Mouse (Mus musculus) liver, embryonic 12.5 days (tissue): ENCODE results near the gene Dock8. TPM values are rescaled to one million over a fixed set of nuclear protein-coding genes. Genes with fewer than 3 reads are reported as not detected.

ENCODE experiments used
- ATAC-seq: fragments of 200-750 bp; cut with Nextera tagmentation; 2 replicates; pipeline ENCODE4 v1.8.0; 2017; ENCODE audit warnings: moderate number of reproducible peaks, mild to moderate bottlenecking, moderate library complexity
- H3K27ac ChIP-seq: fragments of 300-500 bp; sonication (generic); 2 replicates; pipeline ENCODE4 v1.5.1; 2016; ENCODE audit warnings: mild to moderate bottlenecking
- H3K27me3 ChIP-seq: fragments of 300-500 bp; sonication (generic); replicated peaks from 2 replicates; pipeline ENCODE4 v1.6.1; 2016; ENCODE audit warnings: mild to moderate bottlenecking, moderate library complexity
- H3K36me3 ChIP-seq: fragments of 300-500 bp; sonication (generic); 2 replicates; pipeline ENCODE4 v1.6.1; 2016; ENCODE audit warnings: mild to moderate bottlenecking, moderate library complexity
- H3K4me1 ChIP-seq: fragments of 300-500 bp; sonication (generic); 2 replicates; pipeline ENCODE4 v1.6.1; 2016
- H3K4me2 ChIP-seq: fragments of 300-500 bp; sonication (generic); 2 replicates; pipeline ENCODE4 v1.6.1; 2016; ENCODE audit warnings: mild to moderate bottlenecking, moderate library complexity
- H3K4me3 ChIP-seq: fragments of 300-500 bp; sonication (generic); 2 replicates; pipeline ENCODE4 v1.5.1; 2016; ENCODE audit warnings: mild to moderate bottlenecking, moderate library complexity
- H3K9ac ChIP-seq: fragments of 300-500 bp; sonication (generic); 2 replicates; pipeline ENCODE4 v1.6.1; 2016; ENCODE audit warnings: mild to moderate bottlenecking, moderate library complexity
- H3K9me3 ChIP-seq: fragments of 300-500 bp; sonication (generic); replicated peaks from 2 replicates; pipeline ENCODE4 v1.6.1; 2016; ENCODE audit warnings: mild to moderate bottlenecking, moderate library complexity
- WGBS: fragments of 180-500 bp; shearing (Covaris S2); methylation state at CpG from one replicate; pipeline ENCODE4 v1.1.7; 2016; ENCODE audit not compliant: insufficient replicate concordance; 5-methylcytosine and 5-hydroxymethylcytosine counted together
- polyA plus RNA-seq: library from polyadenylated mRNA; unstranded; fragments of >200 nt; fragmentation: Nextera tagmentation; extraction: Ambion mirVana; gene quantifications from 2 replicates; pipeline ENCODE4 v1.2.1, GENCODE M21; 2016

Gene Dock8
- polyA plus RNA-seq, 1 experiment from 2014 or later = 11.0 TPM

GRCm38 (mm10) chr19:25247858-25248552, 248.7 kb downstream of the Dock8 start:
- H3K36me3 ChIP-seq = no peaks in the 10 kb centered on the region
- no peaks in the 10 kb centered on the region for H3K27me3 ChIP-seq
- no peak overlapping the region for H3K4me2 ChIP-seq
- WGBS = 77% methylated on average over 14 of the region's 14 CpGs
- no peak for ATAC-seq
- H3K9ac ChIP-seq = no peak overlapping the region
- H3K27ac ChIP-seq = no peak overlapping the region
- no peaks in the 10 kb centered on the region for H3K9me3 ChIP-seq
- no peaks in the 10 kb centered on the region for H3K4me1 ChIP-seq
- no peak overlapping the region for H3K4me3 ChIP-seq

DNA sequence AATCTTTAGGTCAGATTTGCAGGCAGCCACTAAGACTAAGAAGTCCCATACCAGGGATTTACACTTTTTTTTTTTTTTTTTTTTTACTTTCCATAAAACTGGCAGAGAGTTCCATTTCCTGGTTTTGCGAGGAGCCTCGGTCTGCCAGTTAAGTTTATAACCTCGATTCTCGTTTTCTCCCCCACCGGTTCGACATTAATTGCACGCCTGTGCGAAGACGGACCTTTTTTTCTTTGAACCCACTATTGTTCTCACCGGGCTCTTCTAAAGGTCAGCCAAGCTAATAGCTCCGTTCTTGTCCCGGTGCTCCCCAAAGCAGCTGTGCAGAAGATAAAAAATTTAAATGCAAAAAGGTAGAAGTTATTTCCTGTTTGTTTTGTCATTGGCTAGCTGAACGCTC, 249.9 kb downstream of the Dock8 start:
- Histone ChIP-seq H3K27me3 (no peaks in the 10 kb centered on the region), H3K27ac (no peak overlapping the region), H3K4me2 (no peak overlapping the region), H3K36me3 (no peaks in the 10 kb centered on the region), H3K9ac (no peak overlapping the region), H3K4me3 (no peak overlapping the region), H3K4me1 (no peaks in the 10 kb centered on the region), H3K9me3 (no peaks in the 10 kb centered on the region)
- WGBS = 73% methylated on average over 13 of the region's 13 CpGs
- ATAC-seq = no peak

DNA sequence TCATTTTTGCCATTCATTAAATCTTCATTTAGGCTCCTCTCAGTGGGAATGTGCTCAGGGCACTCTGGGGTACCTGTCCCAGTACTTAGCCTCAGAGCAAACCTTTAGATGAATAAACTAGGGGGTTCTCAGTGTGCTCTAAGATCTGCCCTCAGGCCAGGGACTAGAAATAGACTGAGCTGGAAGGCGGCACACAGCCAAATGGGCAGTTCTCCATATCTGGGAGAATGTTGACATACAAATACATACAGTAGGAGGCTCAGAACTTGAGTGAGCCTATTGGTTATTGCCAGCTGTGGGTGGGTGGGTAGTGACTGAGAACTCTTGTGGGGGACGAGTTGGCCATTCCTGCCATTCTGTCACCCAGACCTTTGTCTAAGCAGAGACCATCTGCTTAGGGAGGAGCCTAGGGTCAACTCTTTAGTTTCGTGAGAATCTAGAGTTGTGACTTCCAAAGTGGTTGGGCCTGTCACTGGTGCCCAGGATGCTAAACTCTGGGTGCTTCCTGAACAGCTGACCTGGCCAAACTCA, 252.3 kb downstream of the Dock8 start:
- Histone ChIP-seq H3K4me2 (no peak overlapping the region), H3K36me3 (no peaks in the 10 kb centered on the region), H3K27ac (no peak overlapping the region), H3K4me3 (no peak overlapping the region), H3K9me3 (no peaks in the 10 kb centered on the region), H3K9ac (no peak overlapping the region), H3K4me1 (no peaks in the 10 kb centered on the region), H3K27me3 (no peaks in the 10 kb centered on the region)
- WGBS = 56% methylated on average over 3 of the region's 3 CpGs
- ATAC-seq = no peak

Other genes starting within 250 kb of the Dock8 start
- gene Pgm5, start 137.7 kb upstream of the Dock8 start, polyA plus RNA-seq = 0.39 and 0.62 TPM in 2 replicates
- 210 and 231 TPM in 2 replicates for gene Gm10053, start 123.8 kb upstream of the Dock8 start, polyA plus RNA-seq
- not detected in 2 replicates for gene Foxd4, start 98.3 kb upstream of the Dock8 start, polyA plus RNA-seq
- 14.4 and 16.9 TPM in 2 replicates for gene Cbwd1, start 37.9 kb upstream of the Dock8 start, polyA plus RNA-seq
- 7.8 and 8.0 TPM in 2 replicates for gene Kank1, start 237.4 kb downstream of the Dock8 start, polyA plus RNA-seq